Mouse (Mus musculus) embryonic facial prominence, embryonic 10.5 days (tissue): ENCODE results near the gene Atp6v1g1. TPM values are rescaled to one million over a fixed set of nuclear protein-coding genes. Genes with fewer than 3 reads are reported as not detected.

Source experiments
- DNase-seq: peaks from one replicate; pipeline ENCODE4 v3.0.0-alpha.2; 2017; ENCODE audit warnings: low spot score
- H3K27ac ChIP-seq: fragments of 300-500 bp; sonication (generic); replicated peaks from 2 replicates; pipeline ENCODE4 v1.5.1; 2016; ENCODE audit warnings: mild to moderate bottlenecking
- H3K27me3 ChIP-seq: fragments of 300-500 bp; sonication (generic); replicated peaks from 2 replicates; pipeline ENCODE4 v1.6.1; 2016; ENCODE audit warnings: low read depth, mild to moderate bottlenecking; ENCODE audit not compliant: poor library complexity, severe bottlenecking
- H3K36me3 ChIP-seq: fragments of 300-500 bp; sonication (generic); replicated peaks from 2 replicates; pipeline ENCODE4 v1.6.1; 2016; ENCODE audit warnings: mild to moderate bottlenecking, moderate library complexity
- H3K4me1 ChIP-seq: fragments of 300-500 bp; sonication (generic); 2 replicates; pipeline ENCODE4 v1.6.1; 2016
- H3K4me3 ChIP-seq: fragments of 300-500 bp; sonication (generic); 2 replicates; pipeline ENCODE4 v1.5.1; 2016; ENCODE audit warnings: mild to moderate bottlenecking, moderate library complexity
- H3K9me3 ChIP-seq: fragments of 300-500 bp; sonication (generic); 2 replicates; pipeline ENCODE4 v1.6.1; 2016; ENCODE audit warnings: mild to moderate bottlenecking
- WGBS: fragments of 180-500 bp; shearing (Covaris S2); methylation state at CpG from one replicate; pipeline ENCODE4 v1.1.7; 2016; 5-methylcytosine and 5-hydroxymethylcytosine counted together
- polyA plus RNA-seq: library from polyadenylated mRNA; unstranded; fragments of >200 nt; fragmentation: Nextera tagmentation; extraction: Ambion mirVana; gene quantifications from 2 replicates; pipeline ENCODE4 v1.2.1, GENCODE M21; 2016

The Atp6v1g1 gene
- polyA plus RNA-seq, 1 experiment from 2014 or later = 267 TPM

DNA sequence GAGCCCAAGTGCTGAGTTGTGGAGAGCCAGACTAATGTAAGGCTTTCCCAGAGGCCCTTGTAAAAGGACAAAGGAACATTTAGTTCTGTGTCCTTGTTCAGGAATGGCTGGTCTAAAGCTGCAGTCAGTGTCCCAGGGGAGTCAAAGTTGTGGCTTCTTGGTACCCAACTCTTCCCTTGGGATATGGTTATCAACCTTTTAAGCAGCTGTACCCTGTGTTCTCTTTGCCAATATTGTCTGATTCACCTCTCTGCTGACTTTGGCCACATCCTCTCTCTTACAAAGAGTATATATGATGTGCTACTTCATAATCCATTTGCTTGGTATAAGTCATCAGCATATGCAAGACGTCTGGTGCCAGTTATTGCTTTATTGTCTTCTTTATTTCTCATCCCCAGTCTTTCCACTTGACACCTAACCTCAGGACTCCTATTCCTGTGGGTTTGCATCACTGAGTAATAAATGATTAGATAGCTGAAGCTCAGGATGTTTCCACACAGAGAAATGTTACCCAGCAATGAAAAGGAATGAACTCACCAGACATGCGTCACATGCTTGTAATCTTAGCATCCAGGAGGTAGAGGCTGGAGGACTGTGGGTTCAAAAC lies 22.7 kb upstream of the Atp6v1g1 start:
- no peaks in the 10 kb centered on the region for H3K27me3 ChIP-seq
- 87% methylated on average over 2 of the region's 2 CpGs for WGBS
- no peaks in the 10 kb centered on the region for H3K36me3 ChIP-seq
- DNase-seq = no peak
- H3K4me1 ChIP-seq = no peaks in the 10 kb centered on the region
- H3K9me3 ChIP-seq = no peaks in the 10 kb centered on the region
- H3K4me3 ChIP-seq = no peak overlapping the region
- H3K27ac ChIP-seq = no peak overlapping the region

GRCm38 (mm10) chr4:63525514-63525913 lies 19.1 kb upstream of the Atp6v1g1 start:
- H3K27me3 ChIP-seq = no peaks in the 10 kb centered on the region
- H3K9me3 ChIP-seq = no peaks in the 10 kb centered on the region
- no peak overlapping the region for H3K27ac ChIP-seq
- H3K4me1 ChIP-seq = no peaks in the 10 kb centered on the region
- WGBS = 78% methylated on average over 8 of the region's 8 CpGs
- H3K36me3 ChIP-seq = no peaks in the 10 kb centered on the region
- DNase-seq = no peak
- H3K4me3 ChIP-seq = no peak overlapping the region

GRCm38 (mm10) chr4:63528946-63529345 lies 15.6 kb upstream of the Atp6v1g1 start:
- Histone ChIP-seq H3K4me3 (no peak overlapping the region), H3K27me3 (no peaks in the 10 kb centered on the region), H3K4me1 (no peaks in the 10 kb centered on the region), H3K27ac (no peak overlapping the region), H3K36me3 (no peaks in the 10 kb centered on the region), H3K9me3 (no peaks in the 10 kb centered on the region)
- 83% methylated on average over 6 of the region's 6 CpGs for WGBS
- DNase-seq = no peak

- H3K27ac ChIP-seq = no peak overlapping the region
- 89% methylated on average over 7 of the region's 7 CpGs for WGBS
- H3K4me1 ChIP-seq = no peaks in the 10 kb centered on the region
- no peaks in the 10 kb centered on the region for H3K9me3 ChIP-seq
- H3K4me3 ChIP-seq = no peak overlapping the region
- no peak for DNase-seq
- no peaks in the 10 kb centered on the region for H3K36me3 ChIP-seq
- H3K27me3 ChIP-seq = no peaks in the 10 kb centered on the region
Observed at GRCm38 (mm10) chr4:63530409-63530808, 14.2 kb upstream of the Atp6v1g1 start.

DNA sequence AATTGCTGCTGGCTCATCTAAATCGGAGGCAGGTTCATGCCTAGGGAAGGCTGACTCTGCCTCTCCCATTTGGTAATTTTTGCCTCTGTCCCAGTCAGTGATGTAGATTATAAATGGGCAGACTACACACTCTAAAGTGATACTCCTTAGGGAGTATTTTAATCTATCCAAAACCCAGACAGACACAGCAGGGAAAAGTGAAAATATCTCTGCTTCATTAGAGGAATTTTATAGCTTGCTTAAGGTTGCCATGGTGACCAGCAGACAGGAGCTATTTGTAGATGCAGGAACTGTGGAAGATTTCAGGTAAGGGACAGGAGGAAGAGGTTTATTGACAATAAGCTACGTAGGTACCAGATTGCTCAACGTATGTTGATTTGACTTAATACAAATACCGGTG lies 7.0 kb upstream of the Atp6v1g1 start:
- no peak for DNase-seq
- Histone ChIP-seq H3K27ac (no peak overlapping the region), H3K9me3 (no peaks in the 10 kb centered on the region), H3K27me3 (no peaks in the 10 kb centered on the region), H3K36me3 (no peaks in the 10 kb centered on the region), H3K4me1 (0 out of 2 replicates have a peak, but pooled peaks cover 5% of the 10 kb centered on the region), H3K4me3 (no peak overlapping the region)
- 89% methylated on average over 4 of the region's 4 CpGs for WGBS

DNA sequence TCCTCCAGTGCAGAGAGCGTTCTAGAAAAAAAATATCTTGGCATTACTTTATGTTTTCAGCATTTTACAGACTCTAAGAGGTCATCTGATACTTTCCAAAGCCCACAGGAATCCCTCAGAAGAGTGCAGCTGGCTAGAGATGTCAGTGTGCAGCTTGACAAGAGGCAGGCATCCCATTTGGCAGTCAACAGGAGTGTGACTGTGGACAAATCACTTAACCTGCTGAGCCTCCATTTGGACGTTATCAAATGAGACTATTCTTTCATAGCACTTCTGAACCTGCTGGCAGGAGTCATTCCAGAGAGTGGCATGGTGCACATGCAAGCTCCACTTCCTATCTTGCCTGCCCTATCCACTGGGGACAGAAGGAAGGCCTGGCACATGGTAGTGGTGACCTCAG lies 2.4 kb upstream of the Atp6v1g1 start:
- H3K4me1 ChIP-seq = peaks cover 34% of the 10 kb centered on the region

GRCm38 (mm10) chr4:63543746-63544493 lies 652 bp upstream of the Atp6v1g1 start:
- peaks cover 13% of the 10 kb centered on the region for H3K36me3 ChIP-seq
- H3K9me3 ChIP-seq = no peaks in the 10 kb centered on the region
- peak overlapping the region; percentile 95 for H3K4me3 ChIP-seq
- no peaks in the 10 kb centered on the region for H3K27me3 ChIP-seq
- 61% methylated on average over 10 of the region's 10 CpGs for WGBS
- peak overlapping the region; percentile 97 for H3K27ac ChIP-seq
- peak; percentile 29 for DNase-seq
- peaks cover 37% of the 10 kb centered on the region for H3K4me1 ChIP-seq

More for the DNA sequence above, 2.4 kb upstream of the Atp6v1g1 start:
- Histone ChIP-seq H3K9me3 (no peaks in the 10 kb centered on the region), H3K27me3 (no peaks in the 10 kb centered on the region), H3K36me3 (0 out of 2 replicates have a peak, but pooled peaks cover 2% of the 10 kb centered on the region), H3K4me3 (no peak overlapping the region), H3K27ac (no peak overlapping the region)
- 72% methylated on average over 2 of the region's 2 CpGs for WGBS
- DNase-seq = no peak

GRCm38 (mm10) chr4:63545231-63545958 lies 823 bp downstream of the Atp6v1g1 start:
- Histone ChIP-seq H3K4me1 (peaks cover 37% of the 10 kb centered on the region), H3K36me3 (peaks cover 24% of the 10 kb centered on the region), H3K9me3 (no peaks in the 10 kb centered on the region), H3K27me3 (no peaks in the 10 kb centered on the region), H3K4me3 (peak overlapping the region; percentile 95), H3K27ac (peak overlapping the region; percentile 97)
- 22% methylated on average over 26 of the region's 26 CpGs for WGBS
- no peak for DNase-seq

- H3K4me3 ChIP-seq = peak overlapping the region; percentile 95
- H3K9me3 ChIP-seq = no peaks in the 10 kb centered on the region
- H3K27me3 ChIP-seq = no peaks in the 10 kb centered on the region
- H3K4me1 ChIP-seq = peaks cover 37% of the 10 kb centered on the region
- no peak for DNase-seq
- 84% methylated on average over 6 of the region's 6 CpGs for WGBS
- H3K27ac ChIP-seq = no peak overlapping the region
- peaks cover 35% of the 10 kb centered on the region for H3K36me3 ChIP-seq
Observed at GRCm38 (mm10) chr4:63546441-63547055, 2.0 kb downstream of the Atp6v1g1 start.

- no peak for DNase-seq
- no peak overlapping the region for H3K4me3 ChIP-seq
- no peak overlapping the region for H3K27ac ChIP-seq
- H3K9me3 ChIP-seq = no peaks in the 10 kb centered on the region
- peaks cover 48% of the 10 kb centered on the region for H3K36me3 ChIP-seq
- 94% methylated on average over 1 of the region's 1 CpGs for WGBS
- peaks cover 31% of the 10 kb centered on the region for H3K4me1 ChIP-seq
- no peaks in the 10 kb centered on the region for H3K27me3 ChIP-seq
Observed at GRCm38 (mm10) chr4:63547799-63548198, 3.2 kb downstream of the Atp6v1g1 start.

- Histone ChIP-seq H3K4me1 (peaks cover 31% of the 10 kb centered on the region), H3K27me3 (no peaks in the 10 kb centered on the region), H3K36me3 (peaks cover 54% of the 10 kb centered on the region), H3K4me3 (no peak overlapping the region), H3K27ac (no peak overlapping the region), H3K9me3 (no peaks in the 10 kb centered on the region)
- no peak for DNase-seq
- WGBS = 87% methylated on average over 3 of the region's 3 CpGs
Observed at GRCm38 (mm10) chr4:63548491-63548890, 3.9 kb downstream of the Atp6v1g1 start.

- Histone ChIP-seq H3K27me3 (no peaks in the 10 kb centered on the region), H3K9me3 (no peaks in the 10 kb centered on the region), H3K4me3 (no peak overlapping the region), H3K36me3 (peaks cover 71% of the 10 kb centered on the region), H3K4me1 (peaks cover 16% of the 10 kb centered on the region), H3K27ac (no peak overlapping the region)
- WGBS = 89% methylated on average over 3 of the region's 3 CpGs
- DNase-seq = no peak
Observed at GRCm38 (mm10) chr4:63550908-63551307, 6.3 kb downstream of the Atp6v1g1 start.
